Mouse (Mus musculus): ENCODE measurements at regions not wholly inside any gene's neighbourhood (a gene's known extent, or its start where the extent isn't known, plus 50 kb on each side); places are given as distances from the start of the nearest gene placed in this dataset.

DNA sequence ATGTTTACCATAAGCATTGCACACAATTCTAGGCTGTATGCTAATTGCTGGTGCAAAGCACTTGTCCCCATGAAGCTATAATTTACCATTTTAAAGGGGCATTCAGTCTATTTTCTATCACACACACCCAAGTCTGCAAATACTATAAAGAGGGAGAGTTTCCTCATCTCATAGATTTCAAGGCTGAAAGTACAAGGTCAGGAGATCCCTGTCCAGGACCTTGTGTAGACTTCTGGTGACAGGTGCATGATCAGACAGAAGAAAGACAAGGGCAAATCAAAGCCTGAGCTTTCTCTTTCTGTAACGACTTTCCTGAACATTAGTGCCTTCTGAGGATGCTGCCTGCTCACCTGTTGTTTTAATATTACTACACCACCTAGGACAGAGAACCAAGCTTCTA, 463.5 kb downstream of the Lrig3 start:
- no peak for ATAC-seq
- no peak overlapping the region for H3K4me3 ChIP-seq (ENCODE audit: low read depth, low read length)
- H3K4me1 ChIP-seq (ENCODE audit: control insufficient read depth, insufficient read depth, low read length), result no peaks in the 10 kb centered on the region
- no peaks in the 10 kb centered on the region for H3K36me3 ChIP-seq (ENCODE audit: control insufficient read depth, insufficient read depth, low read length)
- H3K9ac ChIP-seq (ENCODE audit: low read depth, low read length), result no peak overlapping the region
- no peak overlapping the region for H3K27ac ChIP-seq (ENCODE audit: low read length)
- no peak overlapping the region for H3K4me2 ChIP-seq (ENCODE audit: low read length)
- H3K27me3 ChIP-seq (ENCODE audit: control insufficient read depth, insufficient read depth, low read depth, low read length), result no peaks in the 10 kb centered on the region
- 85% methylated on average over 1 of the region's 1 CpGs for WGBS
- H3K9me3 ChIP-seq (replicated peaks; ENCODE audit: control insufficient read depth, low read length, poor library complexity, severe bottlenecking), result no peaks in the 10 kb centered on the region

DNA sequence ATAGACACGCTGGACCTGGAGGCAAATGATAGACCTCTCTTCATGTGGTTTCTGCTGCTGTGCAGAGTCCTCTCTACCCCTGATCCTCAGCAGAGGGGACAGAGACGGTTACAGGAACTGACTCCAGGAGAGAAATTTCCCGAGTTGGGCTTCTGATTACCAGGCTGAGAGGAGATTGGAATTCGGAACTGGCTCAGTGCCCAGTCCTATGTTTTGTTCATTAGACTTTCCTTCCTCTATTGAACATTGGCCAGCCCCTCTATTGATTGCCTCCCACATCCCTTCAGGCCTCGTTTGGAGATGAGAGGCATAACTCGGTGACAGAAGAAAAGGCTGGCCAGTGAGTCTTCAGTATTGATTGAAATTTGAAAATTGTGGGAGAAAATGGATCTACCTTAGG, 456.1 kb downstream of the Lrig3 start:
- H3K4me2 ChIP-seq (ENCODE audit: low read length), result no peak overlapping the region
- no peak overlapping the region for H3K9ac ChIP-seq (ENCODE audit: low read depth, low read length)
- no peak overlapping the region for H3K27ac ChIP-seq (ENCODE audit: low read length)
- no peaks in the 10 kb centered on the region for H3K4me1 ChIP-seq (ENCODE audit: control insufficient read depth, insufficient read depth, low read length)
- H3K4me3 ChIP-seq (ENCODE audit: low read depth, low read length), result no peak overlapping the region
- ATAC-seq, result no peak
- H3K27me3 ChIP-seq (ENCODE audit: control insufficient read depth, insufficient read depth, low read depth, low read length), result no peaks in the 10 kb centered on the region
- WGBS, result 51% methylated on average over 6 of the region's 6 CpGs
- H3K9me3 ChIP-seq (replicated peaks; ENCODE audit: control insufficient read depth, low read length, poor library complexity, severe bottlenecking), result no peaks in the 10 kb centered on the region
- H3K36me3 ChIP-seq (ENCODE audit: control insufficient read depth, insufficient read depth, low read length), result no peaks in the 10 kb centered on the region

DNA sequence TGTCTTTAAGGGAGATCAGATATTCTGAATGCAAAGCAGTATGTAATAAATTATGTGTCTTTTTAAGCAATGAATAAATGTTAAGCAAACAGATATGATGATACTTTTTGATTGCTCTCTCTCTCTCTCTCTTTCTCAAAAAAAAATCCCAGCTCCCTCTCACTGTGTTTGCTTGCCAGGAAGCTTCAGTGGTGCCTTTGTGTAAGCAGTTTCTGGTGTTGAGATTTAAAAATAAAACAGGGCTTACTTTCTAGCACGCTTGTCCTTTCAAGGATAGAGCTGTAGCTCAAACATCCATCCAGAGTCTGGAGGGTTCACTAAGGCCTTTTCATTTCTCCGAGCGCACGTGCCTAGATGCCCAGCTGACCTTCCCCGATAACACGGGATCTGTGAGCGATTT, 447.8 kb downstream of the Lrig3 start:
- no peak overlapping the region for H3K4me3 ChIP-seq (ENCODE audit: low read depth, low read length)
- WGBS, result 73% methylated on average over 7 of the region's 7 CpGs

DNA sequence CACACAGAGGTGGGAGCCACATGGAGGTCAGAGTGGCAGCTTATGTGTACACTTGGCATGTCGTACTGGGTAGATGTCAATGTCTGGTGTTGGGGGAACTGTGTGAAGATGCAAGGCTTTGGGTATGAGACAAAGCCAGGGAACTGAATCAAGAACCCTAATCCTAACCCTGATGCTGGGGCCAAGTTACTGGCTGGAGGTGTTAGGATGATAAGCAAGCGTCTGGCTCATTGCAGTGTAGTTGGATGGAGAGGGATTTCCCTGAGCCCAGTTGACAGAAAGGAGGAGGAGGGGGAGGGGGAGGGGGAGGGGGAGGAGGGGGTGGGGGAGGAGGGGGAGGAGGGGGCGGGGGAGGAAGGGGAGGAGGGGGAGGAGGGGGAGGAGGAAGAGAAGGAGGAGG, 426.3 kb downstream of the Lrig3 start:
- Histone ChIP-seq H3K9ac (ENCODE audit: low read depth, low read length) (no peak overlapping the region), H3K4me1 (ENCODE audit: control insufficient read depth, insufficient read depth, low read length) (0 out of 2 replicates have a peak, but pooled peaks cover 6% of the 10 kb centered on the region), H3K27me3 (ENCODE audit: control insufficient read depth, insufficient read depth, low read depth, low read length) (no peaks in the 10 kb centered on the region), H3K27ac (ENCODE audit: low read length) (no peak overlapping the region), H3K4me2 (ENCODE audit: low read length) (no peak overlapping the region), H3K4me3 (ENCODE audit: low read depth, low read length) (no peak overlapping the region), H3K9me3 (replicated peaks; ENCODE audit: control insufficient read depth, low read length, poor library complexity, severe bottlenecking) (no peaks in the 10 kb centered on the region), H3K36me3 (ENCODE audit: control insufficient read depth, insufficient read depth, low read length) (no peaks in the 10 kb centered on the region)
- ATAC-seq, result no peak
- WGBS, result 84% methylated on average over 2 of the region's 3 CpGs

More for the DNA sequence above, 447.8 kb downstream of the Lrig3 start:
- Histone ChIP-seq H3K27me3 (ENCODE audit: control insufficient read depth, insufficient read depth, low read depth, low read length) (no peaks in the 10 kb centered on the region), H3K4me2 (ENCODE audit: low read length) (no peak overlapping the region), H3K36me3 (ENCODE audit: control insufficient read depth, insufficient read depth, low read length) (no peaks in the 10 kb centered on the region), H3K9me3 (replicated peaks; ENCODE audit: control insufficient read depth, low read length, poor library complexity, severe bottlenecking) (no peaks in the 10 kb centered on the region; the same call in 1 of the 2 replicates), H3K9ac (ENCODE audit: low read depth, low read length) (no peak overlapping the region), H3K4me1 (ENCODE audit: control insufficient read depth, insufficient read depth, low read length) (no peaks in the 10 kb centered on the region), H3K27ac (ENCODE audit: low read length) (no peak overlapping the region)
- ATAC-seq, result no peak

DNA sequence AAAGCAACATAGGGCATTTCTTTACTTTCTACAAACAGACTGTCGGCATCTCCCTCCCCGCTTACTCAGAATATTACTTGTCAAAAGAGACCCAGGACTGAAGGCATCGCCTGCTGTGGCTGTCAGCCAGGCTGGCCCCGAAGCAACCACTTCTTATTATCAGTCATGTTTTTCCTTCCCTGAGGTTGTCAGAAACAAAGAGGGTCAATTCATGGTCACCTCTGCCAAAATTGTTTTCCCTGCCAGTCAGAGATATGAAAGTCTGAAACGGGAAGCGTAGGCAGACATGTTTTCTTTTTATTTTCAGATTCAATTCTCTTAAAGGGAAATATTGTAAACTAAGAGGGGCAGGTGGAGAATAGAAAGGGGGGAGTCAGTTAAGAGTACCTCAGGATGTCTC, 425.8 kb downstream of the Lrig3 start:
- Histone ChIP-seq H3K27me3 (ENCODE audit: control insufficient read depth, insufficient read depth, low read depth, low read length) (no peaks in the 10 kb centered on the region), H3K4me3 (ENCODE audit: low read depth, low read length) (no peak overlapping the region), H3K4me2 (ENCODE audit: low read length) (no peak overlapping the region), H3K36me3 (ENCODE audit: control insufficient read depth, insufficient read depth, low read length) (no peaks in the 10 kb centered on the region), H3K27ac (ENCODE audit: low read length) (no peak overlapping the region; the same call in 1 of the 2 replicates), H3K9ac (ENCODE audit: low read depth, low read length) (no peak overlapping the region), H3K9me3 (replicated peaks; ENCODE audit: control insufficient read depth, low read length, poor library complexity, severe bottlenecking) (no peaks in the 10 kb centered on the region), H3K4me1 (ENCODE audit: control insufficient read depth, insufficient read depth, low read length) (0 out of 2 replicates have a peak, but pooled peaks cover 6% of the 10 kb centered on the region)
- ATAC-seq, result no peak
- WGBS, result 54% methylated on average over 6 of the region's 6 CpGs

DNA sequence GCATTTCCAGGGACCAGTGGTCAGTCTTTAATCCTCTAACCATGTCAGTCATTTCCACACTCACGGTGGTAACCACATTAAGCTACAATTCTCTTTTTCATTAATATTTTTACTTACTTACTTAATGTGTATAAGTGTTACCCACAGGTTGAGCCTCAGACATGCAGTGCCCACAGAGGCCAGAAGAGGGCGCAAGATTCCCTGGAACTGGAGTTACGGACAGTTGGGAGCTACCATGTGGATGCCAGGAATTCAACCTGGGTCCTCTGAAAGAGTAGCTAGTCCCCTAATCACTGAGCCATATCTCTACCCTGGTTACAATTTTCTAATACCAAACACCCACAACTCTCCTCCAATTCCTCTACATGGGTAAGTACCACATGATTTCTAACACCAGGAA, 420.5 kb downstream of the Lrig3 start:
- no peak overlapping the region for H3K4me2 ChIP-seq (ENCODE audit: low read length)
- H3K27ac ChIP-seq (ENCODE audit: low read length), result no peak overlapping the region
- H3K9ac ChIP-seq (ENCODE audit: low read depth, low read length), result no peak overlapping the region
- H3K4me3 ChIP-seq (ENCODE audit: low read depth, low read length), result no peak overlapping the region
- no peaks in the 10 kb centered on the region for H3K4me1 ChIP-seq (ENCODE audit: control insufficient read depth, insufficient read depth, low read length)
- H3K27me3 ChIP-seq (ENCODE audit: control insufficient read depth, insufficient read depth, low read depth, low read length), result no peaks in the 10 kb centered on the region; the same call in 1 of the 2 replicates
- ATAC-seq, result no peak
- H3K36me3 ChIP-seq (ENCODE audit: control insufficient read depth, insufficient read depth, low read length), result no peaks in the 10 kb centered on the region
- no peaks in the 10 kb centered on the region for H3K9me3 ChIP-seq (replicated peaks; ENCODE audit: control insufficient read depth, low read length, poor library complexity, severe bottlenecking)
- 73% methylated on average over 3 of the region's 3 CpGs for WGBS

DNA sequence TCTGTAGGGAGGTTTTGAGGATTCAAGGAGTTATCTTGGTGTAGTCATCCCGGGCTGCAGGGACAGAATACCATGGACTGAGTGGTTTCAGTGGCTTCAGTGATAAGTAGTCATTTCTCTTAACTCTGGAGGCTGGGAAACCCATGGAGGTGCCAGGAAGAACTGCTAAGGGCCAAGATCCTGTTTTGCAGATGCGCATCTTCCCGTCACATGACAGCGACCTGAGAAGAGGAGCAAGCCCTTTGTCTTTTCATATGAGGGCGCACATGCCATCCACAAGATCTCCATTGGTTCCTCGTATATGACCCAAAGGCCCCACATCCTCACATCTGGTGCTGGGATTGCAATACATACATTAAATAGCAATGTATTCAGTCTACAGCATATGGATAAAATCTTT, 419.7 kb downstream of the Lrig3 start:
- no peak overlapping the region for H3K4me2 ChIP-seq (ENCODE audit: low read length)
- no peaks in the 10 kb centered on the region for H3K9me3 ChIP-seq (replicated peaks; ENCODE audit: control insufficient read depth, low read length, poor library complexity, severe bottlenecking)
- no peak for ATAC-seq
- H3K4me1 ChIP-seq (ENCODE audit: control insufficient read depth, insufficient read depth, low read length), result no peaks in the 10 kb centered on the region
- H3K27me3 ChIP-seq (ENCODE audit: control insufficient read depth, insufficient read depth, low read depth, low read length), result no peaks in the 10 kb centered on the region; the same call in 1 of the 2 replicates
- H3K4me3 ChIP-seq (ENCODE audit: low read depth, low read length), result no peak overlapping the region
- 96% methylated on average over 6 of the region's 6 CpGs for WGBS
- H3K36me3 ChIP-seq (ENCODE audit: control insufficient read depth, insufficient read depth, low read length), result no peaks in the 10 kb centered on the region
- no peak overlapping the region for H3K27ac ChIP-seq (ENCODE audit: low read length)
- no peak overlapping the region for H3K9ac ChIP-seq (ENCODE audit: low read depth, low read length)

DNA sequence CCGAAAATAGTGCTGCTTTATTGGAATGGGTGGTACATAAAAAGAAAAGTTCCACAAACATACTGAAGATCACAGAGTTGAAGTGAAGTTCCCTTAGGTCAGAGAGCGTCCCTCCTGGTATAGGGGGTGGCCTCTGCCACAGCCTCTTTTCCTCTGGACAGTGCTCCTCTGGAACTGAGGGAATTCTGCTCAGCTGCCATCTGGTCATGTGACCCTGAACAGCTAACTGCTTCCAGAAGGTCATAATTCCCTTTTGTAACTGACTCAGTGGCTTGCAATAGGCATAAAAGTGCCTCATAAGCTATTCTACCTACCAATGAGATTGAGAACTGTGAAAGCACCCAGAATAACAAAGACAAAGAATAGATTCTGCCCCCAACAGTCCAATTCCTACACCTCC, 414.4 kb downstream of the Lrig3 start:
- Histone ChIP-seq H3K36me3 (ENCODE audit: control insufficient read depth, insufficient read depth, low read length) (no peaks in the 10 kb centered on the region), H3K9ac (ENCODE audit: low read depth, low read length) (no peak overlapping the region), H3K4me3 (ENCODE audit: low read depth, low read length) (no peak overlapping the region), H3K4me2 (ENCODE audit: low read length) (no peak overlapping the region), H3K9me3 (replicated peaks; ENCODE audit: control insufficient read depth, low read length, poor library complexity, severe bottlenecking) (no peaks in the 10 kb centered on the region), H3K27ac (ENCODE audit: low read length) (no peak overlapping the region), H3K4me1 (ENCODE audit: control insufficient read depth, insufficient read depth, low read length) (peaks cover 4% of the 10 kb centered on the region; the same call in 1 of the 2 replicates), H3K27me3 (ENCODE audit: control insufficient read depth, insufficient read depth, low read depth, low read length) (no peaks in the 10 kb centered on the region; the same call in 1 of the 2 replicates)
- WGBS, result 90% methylated on average over 2 of the region's 2 CpGs
- ATAC-seq, result no peak

DNA sequence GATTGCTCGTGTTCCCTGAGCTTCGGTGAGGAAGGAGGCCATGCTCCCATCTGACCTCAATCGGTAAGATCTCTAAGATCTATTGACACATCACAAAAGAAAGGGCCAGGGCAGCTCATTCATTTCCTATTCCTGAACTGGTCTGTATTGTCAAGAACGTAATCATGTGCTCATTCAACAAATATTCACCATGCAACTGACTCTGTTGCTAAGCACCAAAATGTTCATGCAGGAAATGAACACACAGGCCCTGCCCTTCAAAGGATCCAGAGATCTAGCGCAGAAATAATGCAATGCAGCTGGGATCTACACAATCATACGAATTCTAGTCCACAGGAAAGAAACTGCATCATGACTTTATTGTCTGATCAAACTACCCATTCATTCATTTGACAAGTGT, 413.3 kb downstream of the Lrig3 start:
- WGBS, result 14% methylated on average over 6 of the region's 6 CpGs
- Histone ChIP-seq H3K9ac (ENCODE audit: low read depth, low read length) (no peak overlapping the region), H3K4me1 (ENCODE audit: control insufficient read depth, insufficient read depth, low read length) (peaks cover 4% of the 10 kb centered on the region; the same call in 1 of the 2 replicates), H3K4me2 (ENCODE audit: low read length) (no peak overlapping the region), H3K9me3 (replicated peaks; ENCODE audit: control insufficient read depth, low read length, poor library complexity, severe bottlenecking) (no peaks in the 10 kb centered on the region), H3K36me3 (ENCODE audit: control insufficient read depth, insufficient read depth, low read length) (no peaks in the 10 kb centered on the region), H3K4me3 (ENCODE audit: low read depth, low read length) (no peak overlapping the region), H3K27me3 (ENCODE audit: control insufficient read depth, insufficient read depth, low read depth, low read length) (no peaks in the 10 kb centered on the region), H3K27ac (ENCODE audit: low read length) (peak overlapping the region; percentile 5)
- ATAC-seq, result no peak
